Mouse (Mus musculus) limb, embryonic 15.5 days (tissue): Measurements from ENCODE around the gene Olfr1229. TPM values are rescaled to one million over a fixed set of nuclear protein-coding genes. Genes with fewer than 3 reads are reported as not detected.

ENCODE experiments used
- ATAC-seq: fragments of 200-750 bp; cut with Nextera tagmentation; 2 replicates; pipeline ENCODE4 v1.8.0; 2017; ENCODE audit warnings: low read depth, moderate TSS enrichment; ENCODE audit not compliant: insufficient number of reproducible peaks, low FRiP score, low TSS enrichment
- H3K27ac ChIP-seq: fragments of 300-500 bp; sonication (generic); 2 replicates; pipeline ENCODE4 v1.5.1; 2015; ENCODE audit warnings: moderate library complexity, mild to moderate bottlenecking, inconsistent platforms
- H3K27me3 ChIP-seq: fragments of 300-500 bp; sonication (generic); 2 replicates; pipeline ENCODE4 v1.6.1; 2015; ENCODE audit warnings: inconsistent platforms
- H3K36me3 ChIP-seq: fragments of 300-500 bp; sonication (generic); 2 replicates; pipeline ENCODE4 v1.6.1; 2015; ENCODE audit warnings: inconsistent platforms
- H3K4me1 ChIP-seq: fragments of 300-500 bp; sonication (generic); 2 replicates; pipeline ENCODE4 v1.6.1; 2015; ENCODE audit warnings: inconsistent platforms
- H3K4me2 ChIP-seq: fragments of 300-500 bp; sonication (generic); 2 replicates; pipeline ENCODE4 v1.6.1; 2015; ENCODE audit warnings: mild to moderate bottlenecking, inconsistent platforms
- H3K4me3 ChIP-seq: fragments of 300-500 bp; sonication (generic); 2 replicates; pipeline ENCODE4 v1.5.1; 2015; ENCODE audit warnings: mild to moderate bottlenecking, inconsistent platforms
- H3K9ac ChIP-seq: fragments of 300-500 bp; sonication (generic); 2 replicates; pipeline ENCODE4 v1.6.1; 2015; ENCODE audit warnings: inconsistent platforms
- H3K9me3 ChIP-seq: fragments of 300-500 bp; sonication (generic); 2 replicates; pipeline ENCODE4 v1.6.1; 2016; ENCODE audit warnings: inconsistent platforms
- WGBS: fragments of 180-500 bp; shearing (Covaris S2); methylation state at CpG from one replicate; pipeline ENCODE4 v1.1.7; 2015; 5-methylcytosine and 5-hydroxymethylcytosine counted together
- polyA plus RNA-seq: library from polyadenylated mRNA; unstranded; fragments of >200 nt; fragmentation: Nextera tagmentation; extraction: Ambion mirVana; gene quantifications from 2 replicates; pipeline ENCODE4 v1.2.1, GENCODE M21; 2015

The Olfr1229 gene
- not detected in 2 replicates for polyA plus RNA-seq

DNA sequence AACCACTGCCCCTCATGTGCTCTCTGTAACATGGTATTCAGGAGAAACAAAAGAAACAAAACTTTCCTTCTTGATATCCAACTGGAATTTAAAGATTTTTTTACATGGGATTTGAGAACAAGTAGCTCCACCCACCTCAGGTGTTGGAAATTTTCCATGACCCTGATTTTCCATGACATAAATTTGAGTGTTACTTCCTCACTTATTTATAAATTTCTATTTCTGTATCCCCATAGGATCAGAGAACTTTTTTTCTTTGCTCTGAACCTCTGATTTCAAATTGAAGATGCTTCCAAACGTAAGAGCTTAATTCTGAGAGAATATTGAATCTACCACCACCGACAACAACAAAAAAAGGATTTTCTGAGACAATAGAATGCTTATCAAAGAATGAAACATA lies at the start of gene Olfr1229:
Gene Olfr1229 (minus strand): TSS at position 101 of the 400 bp plus-strand sequence.
- Histone ChIP-seq H3K4me2 (no peak within 1 kb of the TSS), H3K27me3 (no peaks in the 10 kb centered on the region), H3K27ac (no peak within 1 kb of the TSS), H3K9ac (no peak within 1 kb of the TSS), H3K4me3 (no peak within 1 kb of the TSS), H3K9me3 (no peaks in the 10 kb centered on the region), H3K36me3 (no peaks in the 10 kb centered on the region), H3K4me1 (no peaks in the 10 kb centered on the region)
- no peak for ATAC-seq
- 73% methylated on average over 2 of the region's 2 CpGs for WGBS

- no peak within 1 kb of the TSS for H3K27ac ChIP-seq
- no peaks in the 10 kb centered on the region for H3K36me3 ChIP-seq
- no peak for ATAC-seq
- no peak within 1 kb of the TSS for H3K4me3 ChIP-seq
- no peaks in the 10 kb centered on the region for H3K4me1 ChIP-seq
- no peak within 1 kb of the TSS for H3K9ac ChIP-seq
- H3K4me2 ChIP-seq: no peak within 1 kb of the TSS
- no peaks in the 10 kb centered on the region for H3K27me3 ChIP-seq
- no peaks in the 10 kb centered on the region for H3K9me3 ChIP-seq
Observed at GRCm38 (mm10) chr2:89329575-89329974, 41.8 kb upstream of the Olfr1229 start, which contains the start of gene Olfr1232. Olfr1232 (minus strand) TSS chr2:89329675.

GRCm38 (mm10) chr2:89306974-89307373 lies 19.2 kb upstream of the Olfr1229 start, which contains the start of gene Olfr1231:
Olfr1231 (minus strand) TSS chr2:89307074.
- no peaks in the 10 kb centered on the region for H3K27me3 ChIP-seq
- H3K4me2 ChIP-seq: no peak within 1 kb of the TSS
- H3K9me3 ChIP-seq: no peaks in the 10 kb centered on the region
- no peak for ATAC-seq
- no peaks in the 10 kb centered on the region for H3K36me3 ChIP-seq
- no peak within 1 kb of the TSS for H3K9ac ChIP-seq
- no peak within 1 kb of the TSS for H3K4me3 ChIP-seq
- no peaks in the 10 kb centered on the region for H3K4me1 ChIP-seq
- 61% methylated on average over 2 of the region's 2 CpGs for WGBS
- no peak within 1 kb of the TSS for H3K27ac ChIP-seq

DNA sequence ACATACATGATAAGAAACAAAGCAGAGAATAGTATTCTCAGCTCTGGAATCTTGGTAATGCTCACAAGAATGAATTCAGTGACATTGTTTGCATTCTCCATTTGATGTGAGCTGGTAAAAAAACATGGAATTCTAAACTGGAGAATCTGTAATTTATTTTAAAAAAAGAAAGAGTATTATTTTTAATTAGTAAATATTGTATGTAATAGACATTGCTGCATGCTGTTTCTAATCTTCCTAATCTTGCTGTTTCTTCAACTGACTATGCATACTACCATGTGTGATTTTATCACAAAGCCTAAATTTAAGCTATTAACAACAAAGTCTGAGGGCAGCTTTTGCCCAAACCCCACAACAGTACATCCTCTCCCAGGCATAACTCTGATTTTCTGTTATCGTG lies 9.4 kb upstream of the Olfr1229 start, which contains the start of gene Olfr1230:
Gene Olfr1230 (minus strand): TSS at position 101 of the 400 bp plus-strand sequence.
- Histone ChIP-seq H3K9me3 (no peaks in the 10 kb centered on the region), H3K27me3 (no peaks in the 10 kb centered on the region), H3K27ac (no peak within 1 kb of the TSS), H3K9ac (no peak within 1 kb of the TSS), H3K4me2 (no peak within 1 kb of the TSS), H3K4me1 (no peaks in the 10 kb centered on the region), H3K36me3 (no peaks in the 10 kb centered on the region), H3K4me3 (no peak within 1 kb of the TSS)
- WGBS: 94% methylated on average over 1 of the region's 1 CpGs
- ATAC-seq: no peak

DNA sequence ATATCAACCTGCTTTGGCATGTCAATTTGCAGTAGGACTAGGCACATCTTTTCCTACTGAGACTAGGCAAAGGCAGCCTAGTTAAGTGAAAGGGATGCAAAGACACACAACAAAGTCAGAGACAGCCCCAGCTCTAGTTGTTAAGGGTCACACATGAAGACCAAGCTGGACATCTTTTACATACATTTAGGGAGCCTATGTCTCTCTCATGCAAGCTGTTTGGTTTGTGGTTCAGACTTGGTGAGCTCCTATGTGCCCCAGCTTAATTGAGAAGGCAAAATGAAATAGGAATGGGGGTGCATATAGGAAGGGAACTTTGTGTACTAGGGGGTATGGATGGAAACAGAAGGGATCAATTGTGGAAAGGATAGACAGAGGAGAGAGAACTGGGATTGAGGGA lies 33.9 kb downstream of the Olfr1229 start, which contains the start of gene Olfr1228:
Gene Olfr1228 (minus strand): TSS at position 101 of the 400 bp plus-strand sequence.
- Histone ChIP-seq H3K27ac (no peak within 1 kb of the TSS), H3K9me3 (no peaks in the 10 kb centered on the region), H3K4me2 (no peak within 1 kb of the TSS), H3K4me1 (no peaks in the 10 kb centered on the region), H3K36me3 (no peaks in the 10 kb centered on the region), H3K27me3 (no peaks in the 10 kb centered on the region), H3K9ac (no peak within 1 kb of the TSS), H3K4me3 (no peak within 1 kb of the TSS)
- no peak for ATAC-seq

Other genes starting within 250 kb of the Olfr1229 start
- gene Olfr1218, start 226.8 kb downstream of the Olfr1229 start, polyA plus RNA-seq: not detected in 2 replicates
- not detected in 2 replicates for gene Olfr1219, start 204.5 kb downstream of the Olfr1229 start, polyA plus RNA-seq
- gene Olfr1220, start 181.2 kb downstream of the Olfr1229 start, polyA plus RNA-seq: not detected in 2 replicates
- not detected in 2 replicates for gene Olfr1221, start 170.7 kb downstream of the Olfr1229 start, polyA plus RNA-seq
- not detected in 2 replicates for gene Olfr1222, start 155.0 kb downstream of the Olfr1229 start, polyA plus RNA-seq
- not detected in 2 replicates for gene Olfr1223, start 136.5 kb downstream of the Olfr1229 start, polyA plus RNA-seq
- not detected in 2 replicates for gene Olfr1224-ps1, start 123.9 kb downstream of the Olfr1229 start, polyA plus RNA-seq
- not detected in 2 replicates for gene Olfr1225, start 113.3 kb downstream of the Olfr1229 start, polyA plus RNA-seq
- not detected in 2 replicates for gene Olfr1226, start 88.0 kb downstream of the Olfr1229 start, polyA plus RNA-seq
- not detected in 2 replicates for gene Olfr1228, start 34.0 kb downstream of the Olfr1229 start, polyA plus RNA-seq
- gene Olfr1230, start 9.3 kb upstream of the Olfr1229 start, polyA plus RNA-seq: not detected in 2 replicates
- gene Olfr1231, start 19.1 kb upstream of the Olfr1229 start, polyA plus RNA-seq: not detected in 2 replicates
- not detected in 2 replicates for gene Olfr1232, start 41.7 kb upstream of the Olfr1229 start, polyA plus RNA-seq
- gene Olfr1233, start 54.4 kb upstream of the Olfr1229 start, polyA plus RNA-seq: not detected in 2 replicates
- gene Olfr1234, start 76.9 kb upstream of the Olfr1229 start, polyA plus RNA-seq: not detected in 2 replicates
- gene Olfr1238, start 121.7 kb upstream of the Olfr1229 start, polyA plus RNA-seq: not detected in 2 replicates
- gene Olfr1239, start 132.4 kb upstream of the Olfr1229 start, polyA plus RNA-seq: not detected in 2 replicates
- not detected in 2 replicates for gene Olfr1240, start 155.0 kb upstream of the Olfr1229 start, polyA plus RNA-seq
- not detected in 2 replicates for gene Olfr1241, start 199.1 kb upstream of the Olfr1229 start, polyA plus RNA-seq
- not detected in 2 replicates for gene Olfr1242, start 210.3 kb upstream of the Olfr1229 start, polyA plus RNA-seq
- not detected in 2 replicates for gene Olfr1243, start 243.5 kb upstream of the Olfr1229 start, polyA plus RNA-seq